Mouse (Mus musculus) heart, adult 2 months (tissue): ENCODE results near the gene Celf2.

Experiments used
- CTCF ChIP-seq: fragments of 200-600 bp; IDR thresholded peaks from 2 replicates; pipeline ENCODE4 v1.8.1; 2022; ENCODE audit warnings: antibody characterized with exemption, mild to moderate bottlenecking, moderate library complexity
- EP300 ChIP-seq: fragments of 200-500 bp; IDR thresholded peaks from 2 replicates; pipeline ENCODE4 v1.6.1; 2011; ENCODE audit warnings: low read depth, low read length, control low read depth; ENCODE audit not compliant: insufficient read depth
- POLR2A ChIP-seq: fragments of 200-500 bp; IDR thresholded peaks from 2 replicates; pipeline ENCODE4 v1.6.1; 2011; ENCODE audit warnings: mild to moderate bottlenecking, low read depth, low read length, control low read depth; ENCODE audit not compliant: insufficient read depth

GRCm38 (mm10) chr2:6528076-6528475, 981.3 kb downstream of the Celf2 start:
- TF ChIP-seq CTCF (no peak), POLR2A (no peak), EP300 (no peak)
